Mouse (Mus musculus) megakaryocyte-erythroid progenitor cell, adult 5-6 weeks (primary cell): ENCODE measurements around the gene Gmds. TPM values are rescaled to one million over a fixed set of nuclear protein-coding genes. Genes with fewer than 3 reads are reported as not detected.
A peak's percentile ranks its signal among the peaks of the same experiment; 100 is the strongest.

Experiments used
- ATAC-seq: replicated peaks from 2 replicates; pipeline ENCODE4 v1.8.0; 2016; ENCODE audit warnings: mild to moderate bottlenecking, inconsistent platforms; ENCODE audit not compliant: severe bottlenecking, poor library complexity, low FRiP score, low TSS enrichment
- total RNA-seq, 2 experiments: library from RNA; stranded (forward) in 1 of 2; stranded (reverse) in 1 of 2; fragments of 200-1000, 215-1000 nt in 1 of 2; fragments of >200 nt in 1 of 2; fragmentation: Nextera tagmentation in 1 of 2; gene quantifications; 2 replicates each; pipeline ENCODE4 v1.2.3; 2014 to 2017

The Gmds gene
- total RNA-seq, 2 experiments from 2014 or later, result 11.4 to 17.4 TPM

GRCm38 (mm10) chr13:31978126-31978525 is 360.4 kb downstream of the Gmds start:
- no peak for ATAC-seq

DNA sequence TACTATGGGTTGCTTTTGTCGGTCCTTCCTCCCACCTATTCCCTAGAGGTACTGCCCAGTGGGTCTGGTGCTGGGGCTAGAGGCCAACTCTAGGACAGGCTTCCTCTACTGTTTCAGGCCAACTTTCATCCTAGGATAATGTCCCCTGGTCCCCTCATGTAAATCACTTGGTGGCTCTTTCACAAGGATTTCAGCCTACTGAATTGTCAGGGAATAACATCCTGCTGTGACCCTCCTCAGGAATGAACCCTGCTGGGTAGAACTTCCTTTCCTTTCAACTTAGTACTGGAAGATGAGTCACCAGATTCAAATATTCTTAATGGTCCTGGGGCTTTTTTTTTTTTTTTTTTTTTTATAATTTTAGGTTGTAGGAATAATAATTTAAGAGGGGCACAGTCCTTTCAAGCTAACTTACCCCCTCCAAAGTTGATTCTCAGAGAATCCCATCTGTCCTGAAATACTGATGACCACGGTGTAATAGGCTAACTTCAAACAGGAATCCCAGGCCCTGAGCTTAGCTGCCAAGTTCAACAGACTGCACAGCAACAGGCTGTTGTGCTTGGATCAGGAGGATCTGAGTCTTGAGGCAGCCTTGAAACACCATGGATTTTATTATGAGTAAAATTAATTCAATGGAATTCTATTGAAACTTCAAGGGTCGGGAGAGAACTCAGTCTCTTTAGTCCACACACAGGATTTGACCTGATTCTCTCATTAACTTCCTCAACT is 363.6 kb downstream of the Gmds start:
- no peak for ATAC-seq

GRCm38 (mm10) chr13:31971040-31971501 is 367.5 kb downstream of the Gmds start:
- ATAC-seq, result no peak

- ATAC-seq, result no peak
These were observed 370.3 kb downstream of the Gmds start for GRCm38 (mm10) chr13:31968272-31968671.

GRCm38 (mm10) chr13:31966931-31967532 is 371.5 kb downstream of the Gmds start:
- ATAC-seq, result no peak

- no peak for ATAC-seq
These were observed 378.0 kb downstream of the Gmds start for GRCm38 (mm10) chr13:31960514-31960913.

GRCm38 (mm10) chr13:31958346-31959335 is 379.9 kb downstream of the Gmds start:
- ATAC-seq, result no peak; the same call in 1 of the 2 replicates

- ATAC-seq, result peak; percentile 93
These were observed 382.0 kb downstream of the Gmds start for GRCm38 (mm10) chr13:31956584-31956983.

GRCm38 (mm10) chr13:31956112-31956511 is 382.4 kb downstream of the Gmds start:
- ATAC-seq, result no peak

DNA sequence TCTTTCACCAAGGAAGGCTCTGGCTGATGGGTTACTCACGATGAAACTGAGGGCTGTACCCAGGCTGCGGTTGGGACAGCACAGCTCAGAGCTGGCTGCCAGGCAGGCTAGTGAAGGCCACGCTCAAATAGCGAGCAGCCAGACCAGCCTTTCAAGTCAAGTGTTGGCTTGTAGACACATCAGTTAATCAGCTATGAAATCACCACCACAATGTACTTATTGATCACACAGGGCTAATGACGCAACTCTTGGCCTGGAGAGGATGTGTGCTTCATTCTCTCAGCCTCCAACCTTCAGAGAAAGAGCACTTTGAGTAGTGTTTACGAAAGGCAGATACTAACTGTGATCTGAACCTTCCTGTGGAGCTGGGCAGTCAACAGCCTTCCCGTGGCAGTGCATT is 383.4 kb downstream of the Gmds start:
- ATAC-seq, result no peak

DNA sequence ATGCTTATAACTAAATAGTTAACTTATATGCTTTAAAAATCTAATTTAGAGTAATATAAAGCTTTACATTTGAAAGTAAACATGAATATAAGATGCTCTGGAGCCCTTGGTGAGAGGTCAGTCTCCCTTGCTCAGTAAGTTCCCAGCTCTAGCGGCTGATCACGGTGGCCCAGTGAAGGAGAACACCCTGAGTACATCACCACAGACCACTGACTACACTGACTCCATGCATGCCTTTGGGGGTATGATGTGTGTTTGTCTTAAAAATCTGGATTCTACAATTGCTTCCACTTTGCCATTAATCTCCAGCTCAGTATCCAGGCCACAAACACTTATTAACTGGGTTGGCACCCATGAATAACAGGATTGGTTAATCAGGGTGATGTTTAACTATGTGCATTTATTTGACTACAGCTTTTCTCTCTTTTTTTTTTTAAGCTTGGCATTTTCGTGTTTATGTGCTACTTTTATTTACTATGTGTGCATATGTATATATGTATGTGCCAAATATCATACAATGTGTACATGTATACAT is 393.8 kb downstream of the Gmds start:
- no peak for ATAC-seq

GRCm38 (mm10) chr13:31943482-31944275 is 394.9 kb downstream of the Gmds start:
- no peak for ATAC-seq

DNA sequence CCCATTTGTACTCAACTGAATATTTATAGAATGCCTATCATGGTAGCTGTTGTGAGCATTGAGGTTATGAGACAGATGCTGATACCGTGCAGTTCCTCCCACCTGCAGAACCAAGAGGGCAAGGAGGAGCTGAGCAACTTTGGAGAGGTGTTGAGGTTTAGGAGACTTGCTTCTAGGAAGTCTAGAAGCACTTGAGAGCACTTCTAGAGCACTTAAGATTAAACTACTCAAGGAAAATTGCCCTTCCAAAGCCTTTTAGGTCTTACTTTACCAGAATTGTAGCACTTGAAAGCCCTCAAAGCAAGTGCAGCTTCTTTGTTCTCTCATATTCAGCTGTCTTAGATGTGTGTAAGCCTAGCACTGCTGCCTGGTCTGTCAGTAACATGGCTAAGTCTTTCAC is 409.2 kb downstream of the Gmds start:
- no peak for ATAC-seq

DNA sequence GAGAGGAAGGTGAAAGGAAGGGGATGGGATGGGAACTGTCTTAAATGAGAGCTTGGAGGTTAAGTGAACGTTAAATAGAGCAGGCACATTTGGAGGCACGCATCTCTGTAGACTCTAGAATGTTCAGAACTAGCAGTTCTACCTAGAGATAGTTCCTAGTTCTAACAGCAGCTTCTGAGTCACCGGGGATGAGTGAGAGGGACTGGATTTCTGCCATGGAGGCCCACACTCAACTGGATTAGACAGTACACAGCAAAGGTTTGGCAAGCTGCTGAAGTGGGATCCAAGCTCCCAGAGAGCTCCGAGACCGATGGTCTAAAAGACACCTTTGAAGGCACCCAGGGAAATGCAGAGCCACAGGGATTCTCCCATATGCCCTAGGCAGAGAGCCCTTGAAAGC is 411.9 kb downstream of the Gmds start:
- ATAC-seq, result no peak

GRCm38 (mm10) chr13:31924506-31924905 is 414.0 kb downstream of the Gmds start:
- peak; percentile 93 for ATAC-seq

GRCm38 (mm10) chr13:31919716-31920115 is 418.8 kb downstream of the Gmds start:
- no peak for ATAC-seq

- ATAC-seq, result no peak
These were observed 421.2 kb downstream of the Gmds start for GRCm38 (mm10) chr13:31917387-31917786.

DNA sequence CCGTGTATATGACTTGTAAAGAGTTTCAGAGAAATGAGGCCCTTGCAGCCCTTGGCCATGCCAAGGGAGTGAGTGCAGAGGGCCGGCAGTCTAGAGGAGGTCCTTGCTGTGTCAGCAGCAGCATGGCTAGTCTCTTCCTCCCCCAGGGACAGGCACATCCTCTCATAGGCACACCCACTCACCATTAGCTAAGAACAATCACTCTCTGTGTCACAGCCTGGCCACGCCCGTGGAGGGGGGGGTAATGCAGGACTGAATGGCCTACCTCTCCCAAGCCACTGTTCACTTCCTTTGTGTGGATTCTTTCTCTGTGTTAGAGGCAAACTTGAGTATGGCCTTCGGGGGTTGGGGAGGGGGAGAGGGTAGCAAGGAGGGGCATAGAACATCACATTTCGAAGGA is 422.8 kb downstream of the Gmds start:
- 0 out of 2 replicates have a peak, but pooled peaks have one; percentile 67 for ATAC-seq
